Mouse (Mus musculus) stomach, embryonic 16.5 days (tissue): ENCODE results near the gene Btbd9. TPM values are rescaled to one million over a fixed set of nuclear protein-coding genes. Genes with fewer than 3 reads are reported as not detected.

Experiments used
- polyA plus RNA-seq: library from polyadenylated mRNA; unstranded; fragments of >200 nt; fragmentation: Nextera tagmentation; extraction: Ambion mirVana; gene quantifications from 2 replicates; pipeline ENCODE4 v1.2.1, GENCODE M21; 2015

The Btbd9 gene
- polyA plus RNA-seq, 1 experiment from 2014 or later = 51.6 TPM

Other genes starting within 250 kb of the Btbd9 start
- gene Dnah8, start 47.9 kb upstream of the Btbd9 start, polyA plus RNA-seq = 1.0 and 1.7 TPM in 2 replicates
- gene Glo1, start 50.4 kb upstream of the Btbd9 start, polyA plus RNA-seq = 212 and 224 TPM in 2 replicates